Mouse (Mus musculus) mouse trophoblast stem cell (cell line): Measurements from ENCODE around the gene Ptges2.

ENCODE experiments used
- in situ Hi-C, 2 experiments: fragments of 300-500 bp; cut with MseI, MboI; formaldehyde crosslinking; loops; 2 replicates in 1 of 2; 3 replicates in 1 of 2; pipeline ENCODE4 v1.15.1; 2025

Ptges2 gene

GRCm38 (mm10) chr2:32440164-32440563 lies 44.5 kb downstream of the Ptges2 start:
- in situ Hi-C loops, result no loop called here

- in situ Hi-C loops, result no loop called here
These were observed 44.9 kb downstream of the Ptges2 start for GRCm38 (mm10) chr2:32440632-32441031.

GRCm38 (mm10) chr2:32441550-32441949 lies 45.9 kb downstream of the Ptges2 start:
- in situ Hi-C loops, result no loop called here

- in situ Hi-C loops, result no loop called here
These were observed 49.8 kb downstream of the Ptges2 start for GRCm38 (mm10) chr2:32445535-32445934.

GRCm38 (mm10) chr2:32447264-32447936 lies 51.7 kb downstream of the Ptges2 start:
- in situ Hi-C loops, result no loop called here

- in situ Hi-C loops, result no loop called here
These were observed 52.8 kb downstream of the Ptges2 start for GRCm38 (mm10) chr2:32448480-32448879.

GRCm38 (mm10) chr2:32449761-32450754 lies 54.4 kb downstream of the Ptges2 start, which contains the start of gene Naif1:
Naif1 (plus strand) TSS chr2:32450457.
- in situ Hi-C loops, result no loop called here

- in situ Hi-C loops, result no loop called here
These were observed 55.5 kb downstream of the Ptges2 start, which contains the start of gene Slc25a25 for GRCm38 (mm10) chr2:32450881-32451844. Slc25a25 (minus strand) TSS chr2:32451445.

- in situ Hi-C loops, result no loop called here
These were observed 56.2 kb downstream of the Ptges2 start for GRCm38 (mm10) chr2:32451870-32452372.

- in situ Hi-C loops, result no loop called here
These were observed 56.8 kb downstream of the Ptges2 start for GRCm38 (mm10) chr2:32452441-32452971.

- in situ Hi-C loops, result no loop called here
These were observed 58.1 kb downstream of the Ptges2 start for GRCm38 (mm10) chr2:32453641-32454303.

GRCm38 (mm10) chr2:32454633-32455032 lies 58.9 kb downstream of the Ptges2 start:
- in situ Hi-C loops, result no loop called here

- in situ Hi-C loops, result no loop called here
These were observed 59.4 kb downstream of the Ptges2 start for GRCm38 (mm10) chr2:32455101-32455500.
